Mouse (Mus musculus) macrophage (primary cell): ENCODE results near the gene Ube2m. TPM values are rescaled to one million over a fixed set of nuclear protein-coding genes. Genes with fewer than 3 reads are reported as not detected.
A peak's percentile ranks its signal among the peaks of the same experiment; 100 is the strongest.

Source experiments
- H3K27ac ChIP-seq: fragments of 350-480 bp; formaldehyde crosslinking; 2 replicates; pipeline ENCODE4 v1.9.0; 2021
- H3K36me3 ChIP-seq: fragments of 350-480 bp; formaldehyde crosslinking; 2 replicates; pipeline ENCODE4 v1.9.0; 2021; ENCODE audit errors: inconsistent target
- H3K4me3 ChIP-seq: fragments of 350-480 bp; formaldehyde crosslinking; 2 replicates; pipeline ENCODE4 v1.9.0; 2021; ENCODE audit errors: inconsistent target
- H3K79me2 ChIP-seq: fragments of 350-480 bp; formaldehyde crosslinking; 2 replicates; pipeline ENCODE4 v1.9.0; 2021; ENCODE audit errors: inconsistent target
- WGBS: methylation state at CpG from one replicate; pipeline ENCODE4 v1.1.7; 2026; ENCODE audit warnings: inconsistent platforms; ENCODE audit not compliant: missing documents; 5-methylcytosine and 5-hydroxymethylcytosine counted together
- polyA plus RNA-seq: library from polyadenylated mRNA; stranded (reverse); fragments of 250-400 nt; gene quantifications from 3 replicates; pipeline ENCODE4 v1.2.4, GENCODE M21; 2018; ENCODE audit warnings: inconsistent platforms

The Ube2m gene
- polyA plus RNA-seq, 1 experiment from 2014 or later = 209 TPM

GRCm38 (mm10) chr7:13024805-13025204 is 13.3 kb downstream of the Ube2m start:
- peaks cover 33% of the 10 kb centered on the region for H3K79me2 ChIP-seq
- 2% methylated on average over 32 of the region's 44 CpGs for WGBS
- H3K36me3 ChIP-seq = peaks cover 37% of the 10 kb centered on the region
- 0 out of 2 replicates have a peak overlapping the region, but pooled peaks have one; percentile 5 for H3K27ac ChIP-seq
- H3K4me3 ChIP-seq = peak overlapping the region; percentile 62

GRCm38 (mm10) chr7:13023928-13024731 is 13.9 kb downstream of the Ube2m start:
- peaks cover 33% of the 10 kb centered on the region for H3K79me2 ChIP-seq
- WGBS = under 1% methylated on average over 90 of the region's 95 CpGs
- H3K4me3 ChIP-seq = peak overlapping the region; percentile 37
- H3K27ac ChIP-seq = peak overlapping the region; percentile 62
- peaks cover 30% of the 10 kb centered on the region for H3K36me3 ChIP-seq

- 7% methylated on average over 31 of the region's 31 CpGs for WGBS
- peaks cover 18% of the 10 kb centered on the region for H3K36me3 ChIP-seq
- peaks cover 31% of the 10 kb centered on the region for H3K79me2 ChIP-seq
- peak overlapping the region; percentile 62 for H3K27ac ChIP-seq
- H3K4me3 ChIP-seq = peak overlapping the region; percentile 37
Measured at GRCm38 (mm10) chr7:13022773-13023535, 15.1 kb downstream of the Ube2m start.

GRCm38 (mm10) chr7:13015217-13015616 is 22.9 kb downstream of the Ube2m start:
- Histone ChIP-seq H3K4me3 (no peak overlapping the region), H3K79me2 (no peaks in the 10 kb centered on the region), H3K27ac (no peak overlapping the region), H3K36me3 (no peaks in the 10 kb centered on the region)
- 83% methylated on average over 1 of the region's 1 CpGs for WGBS

- Histone ChIP-seq H3K36me3 (no peaks in the 10 kb centered on the region), H3K27ac (no peak overlapping the region), H3K4me3 (no peak overlapping the region), H3K79me2 (no peaks in the 10 kb centered on the region)
- 91% methylated on average over 6 of the region's 6 CpGs for WGBS
Measured at GRCm38 (mm10) chr7:13014275-13014839, 23.7 kb downstream of the Ube2m start.

- H3K36me3 ChIP-seq = no peaks in the 10 kb centered on the region
- H3K4me3 ChIP-seq = no peak overlapping the region
- WGBS = 91% methylated on average over 4 of the region's 4 CpGs
- H3K79me2 ChIP-seq = peaks cover 7% of the 10 kb centered on the region
- no peak overlapping the region for H3K27ac ChIP-seq
Measured at GRCm38 (mm10) chr7:13013671-13014070, 24.4 kb downstream of the Ube2m start.

- Histone ChIP-seq H3K27ac (peak within 1 kb of the TSS; percentile 73), H3K4me3 (peak within 1 kb of the TSS; percentile 93), H3K36me3 (peaks cover 17% of the 10 kb centered on the region; the same call in 1 of the 2 replicates), H3K79me2 (peaks cover 26% of the 10 kb centered on the region)
- 22% methylated on average over 24 of the region's 26 CpGs for WGBS
Measured at GRCm38 (mm10) chr7:13010005-13010908, 27.8 kb downstream of the Ube2m start, which contains the start of gene Zbtb45. TSS of gene Zbtb45 (minus strand) at chr7:13010034.

- peaks cover 17% of the 10 kb centered on the region for H3K36me3 ChIP-seq
- WGBS = under 1% methylated on average over 41 of the region's 42 CpGs
- peak overlapping the region; percentile 73 for H3K27ac ChIP-seq
- H3K4me3 ChIP-seq = peak overlapping the region; percentile 93
- peaks cover 26% of the 10 kb centered on the region for H3K79me2 ChIP-seq
Measured at GRCm38 (mm10) chr7:13009143-13010004, 28.7 kb downstream of the Ube2m start.

- WGBS = 92% methylated on average over 40 of the region's 57 CpGs
- Histone ChIP-seq H3K27ac (no peak overlapping the region), H3K36me3 (peaks cover 17% of the 10 kb centered on the region)
Measured at GRCm38 (mm10) chr7:13007341-13008092, 30.6 kb downstream of the Ube2m start.

GRCm38 (mm10) chr7:13006531-13006930 is 31.5 kb downstream of the Ube2m start:
- Histone ChIP-seq H3K36me3 (peaks cover 17% of the 10 kb centered on the region), H3K79me2 (peaks cover 26% of the 10 kb centered on the region), H3K27ac (no peak overlapping the region), H3K4me3 (no peak overlapping the region)
- 93% methylated on average over 10 of the region's 10 CpGs for WGBS

More at GRCm38 (mm10) chr7:13007341-13008092, 30.6 kb downstream of the Ube2m start:
- no peak overlapping the region for H3K4me3 ChIP-seq
- H3K79me2 ChIP-seq = peaks cover 26% of the 10 kb centered on the region

GRCm38 (mm10) chr7:13006011-13006410 is 32.1 kb downstream of the Ube2m start:
- Histone ChIP-seq H3K27ac (no peak overlapping the region), H3K36me3 (peaks cover 17% of the 10 kb centered on the region), H3K4me3 (no peak overlapping the region), H3K79me2 (peaks cover 26% of the 10 kb centered on the region)
- 95% methylated on average over 17 of the region's 17 CpGs for WGBS

- peaks cover 16% of the 10 kb centered on the region for H3K79me2 ChIP-seq
- no peak overlapping the region for H3K27ac ChIP-seq
- H3K36me3 ChIP-seq = peaks cover 17% of the 10 kb centered on the region
- H3K4me3 ChIP-seq = no peak overlapping the region
- WGBS = 93% methylated on average over 5 of the region's 5 CpGs
Measured at GRCm38 (mm10) chr7:13003380-13003779, 34.7 kb downstream of the Ube2m start.
